Mouse (Mus musculus) thymus, adult 2 months (tissue): ENCODE measurements around the gene Zfand4. TPM values are rescaled to one million over a fixed set of nuclear protein-coding genes. Genes with fewer than 3 reads are reported as not detected.

Source experiments
- DNase-seq: peaks from one replicate; pipeline ENCODE4 v3.0.0; 2021
- H3K27ac ChIP-seq: fragments of 200-500 bp; 2 replicates; pipeline ENCODE4 v1.5.1; 2012; ENCODE audit warnings: low read length, control low read depth; ENCODE audit not compliant: control insufficient read depth, insufficient read depth
- H3K27me3 ChIP-seq: fragments of 200-500 bp; 2 replicates; pipeline ENCODE4 v1.6.1; 2012; ENCODE audit warnings: mild to moderate bottlenecking, low read length, moderate library complexity, mixed read lengths; ENCODE audit not compliant: control insufficient read depth, insufficient read depth
- H3K36me3 ChIP-seq: fragments of 200-500 bp; 2 replicates; pipeline ENCODE4 v1.6.1; 2012; ENCODE audit warnings: mild to moderate bottlenecking, low read length, moderate library complexity; ENCODE audit not compliant: control insufficient read depth, insufficient read depth
- H3K4me1 ChIP-seq: fragments of 200-500 bp; replicated peaks from 2 replicates; pipeline ENCODE4 v1.6.1; 2012; ENCODE audit warnings: low read length; ENCODE audit not compliant: control insufficient read depth, insufficient read depth
- H3K4me3 ChIP-seq: fragments of 200-500 bp; 2 replicates; pipeline ENCODE4 v1.5.1; 2012; ENCODE audit warnings: mild to moderate bottlenecking, low read length, control low read depth, moderate library complexity; ENCODE audit not compliant: control insufficient read depth, insufficient read depth
- CTCF ChIP-seq: fragments of 200-500 bp; IDR thresholded peaks from 2 replicates; pipeline ENCODE4 v1.5.1; 2012; ENCODE audit warnings: mild to moderate bottlenecking, control low read depth, low read length, moderate library complexity, borderline replicate concordance; ENCODE audit not compliant: control insufficient read depth, poor library complexity, insufficient read depth; ENCODE audit errors: extremely low read depth
- POLR2A ChIP-seq: fragments of 200-500 bp; IDR thresholded peaks from 2 replicates; pipeline ENCODE4 v1.6.1; 2012; ENCODE audit warnings: mild to moderate bottlenecking, low read length, control low read depth, moderate library complexity; ENCODE audit not compliant: control insufficient read depth, poor library complexity, insufficient read depth; ENCODE audit errors: extremely low read depth
- WGBS: fragments of 180-500 bp; shearing (Covaris S2); methylation state at CpG from one replicate; pipeline ENCODE4 v1.1.7; 2018; 5-methylcytosine and 5-hydroxymethylcytosine counted together
- polyA plus RNA-seq: library from polyadenylated mRNA; depleted of rRNA; stranded (reverse); fragments of >200 nt; gene quantifications from 2 replicates; pipeline ENCODE4 v1.2.3, GENCODE M21; 2012

The Zfand4 gene
- polyA plus RNA-seq, 1 experiment = 1.7 TPM

- H3K27ac ChIP-seq = no peak overlapping the region
- no peak overlapping the region for H3K4me3 ChIP-seq
- peaks cover 4% of the 10 kb centered on the region; the same call in 1 of the 2 replicates for H3K36me3 ChIP-seq
- DNase-seq = no peak
- no peaks in the 10 kb centered on the region for H3K27me3 ChIP-seq
- H3K4me1 ChIP-seq = peaks cover 3% of the 10 kb centered on the region; the same call in 1 of the 2 replicates
- 85% methylated on average over 4 of the region's 4 CpGs for WGBS
- TF ChIP-seq CTCF = no peak
- no peak for TF ChIP-seq POLR2A
These were observed 11.7 kb downstream of the Zfand4 start for GRCm38 (mm10) chr6:116275695-116276094.

- no peak for DNase-seq
- Histone ChIP-seq H3K27ac (no peak overlapping the region), H3K27me3 (no peaks in the 10 kb centered on the region), H3K4me1 (peaks cover 3% of the 10 kb centered on the region; the same call in 1 of the 2 replicates), H3K4me3 (no peak overlapping the region), H3K36me3 (peaks cover 4% of the 10 kb centered on the region; the same call in 1 of the 2 replicates)
- 76% methylated on average over 5 of the region's 5 CpGs for WGBS
- TF ChIP-seq CTCF (no peak), POLR2A (no peak)
These were observed 14.8 kb downstream of the Zfand4 start for GRCm38 (mm10) chr6:116278679-116279317.

- Histone ChIP-seq H3K36me3 (no peaks in the 10 kb centered on the region), H3K4me1 (no peaks in the 10 kb centered on the region; the same call in 1 of the 2 replicates), H3K27ac (no peak overlapping the region), H3K4me3 (no peak overlapping the region), H3K27me3 (no peaks in the 10 kb centered on the region)
- DNase-seq = no peak
- TF ChIP-seq CTCF = no peak
- TF ChIP-seq POLR2A = no peak
- WGBS = 98% methylated on average over 13 of the region's 13 CpGs
These were observed 17.0 kb downstream of the Zfand4 start for GRCm38 (mm10) chr6:116281014-116281413.

GRCm38 (mm10) chr6:116282546-116282945 is 18.5 kb downstream of the Zfand4 start:
- H3K36me3 ChIP-seq = no peaks in the 10 kb centered on the region
- H3K4me1 ChIP-seq = peaks cover 4% of the 10 kb centered on the region
- TF ChIP-seq POLR2A = no peak
- no peak for TF ChIP-seq CTCF
- WGBS = 76% methylated on average over 4 of the region's 4 CpGs
- no peak overlapping the region for H3K4me3 ChIP-seq
- DNase-seq = peak; percentile 64
- no peaks in the 10 kb centered on the region for H3K27me3 ChIP-seq
- no peak overlapping the region for H3K27ac ChIP-seq

- no peak for DNase-seq
- Histone ChIP-seq H3K36me3 (no peaks in the 10 kb centered on the region), H3K27ac (no peak overlapping the region), H3K4me3 (no peak overlapping the region), H3K4me1 (peaks cover 4% of the 10 kb centered on the region), H3K27me3 (no peaks in the 10 kb centered on the region)
- WGBS = 89% methylated on average over 3 of the region's 3 CpGs
- TF ChIP-seq CTCF (no peak), POLR2A (no peak)
These were observed 19.3 kb downstream of the Zfand4 start for GRCm38 (mm10) chr6:116283280-116283679.

- Histone ChIP-seq H3K4me1 (peaks cover 4% of the 10 kb centered on the region), H3K27me3 (no peaks in the 10 kb centered on the region), H3K4me3 (no peak overlapping the region), H3K36me3 (no peaks in the 10 kb centered on the region), H3K27ac (no peak overlapping the region)
- DNase-seq = no peak
- no peak for TF ChIP-seq CTCF
- TF ChIP-seq POLR2A = no peak
- 95% methylated on average over 4 of the region's 4 CpGs for WGBS
These were observed 22.3 kb downstream of the Zfand4 start for GRCm38 (mm10) chr6:116286321-116286720.
